Mouse (Mus musculus): Measurements from ENCODE around the gene Slc31a2.

Slc31a2 gene

DNA sequence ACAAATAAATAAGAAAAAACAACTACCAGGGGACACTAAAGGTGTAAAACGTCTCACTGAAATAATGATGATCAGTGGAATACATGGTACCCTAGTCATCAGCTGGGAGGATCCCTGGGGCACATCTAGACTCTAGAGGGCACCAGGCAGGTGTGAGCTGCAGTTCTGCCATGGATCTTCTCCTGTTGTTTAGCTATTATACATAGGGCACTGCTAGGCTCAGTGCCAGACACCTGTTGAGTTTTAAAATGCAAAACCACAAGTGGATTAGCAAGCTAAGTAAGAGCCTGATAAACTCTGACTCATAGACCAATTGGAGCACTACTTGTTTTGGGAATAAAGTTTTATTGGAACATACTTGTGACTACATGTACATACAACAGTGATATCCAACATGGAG, 55.9 kb downstream of the Slc31a2 start:
- DNase-seq (ENCODE audit: low spot score): no peak

- DNase-seq (ENCODE audit: low spot score): no peak
Measured at GRCm38 (mm10) chr4:62322684-62323083, 60.3 kb downstream of the Slc31a2 start.

DNA sequence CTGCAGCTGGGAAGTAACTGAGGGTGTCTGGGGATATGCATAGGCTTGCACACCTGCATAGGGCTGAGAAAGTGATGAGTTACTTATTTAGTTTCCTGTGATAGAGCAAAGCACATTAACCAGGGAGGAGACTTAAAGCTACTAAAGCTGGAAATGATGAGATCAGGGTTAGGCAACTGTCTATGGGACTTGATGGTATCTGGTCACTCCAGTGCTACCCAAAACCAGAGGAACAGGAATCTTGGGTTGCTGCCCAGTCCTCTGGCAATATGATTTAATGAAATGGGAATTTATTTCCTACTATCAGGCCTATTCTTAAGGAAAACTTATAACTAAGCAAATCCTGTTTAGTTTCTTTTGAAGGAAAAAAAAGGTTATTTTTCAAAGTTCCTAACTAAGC, 63.7 kb downstream of the Slc31a2 start:
- DNase-seq (ENCODE audit: low spot score): no peak

- no peak for DNase-seq (ENCODE audit: low spot score)
Measured at GRCm38 (mm10) chr4:62328941-62329660, 66.7 kb downstream of the Slc31a2 start.

DNA sequence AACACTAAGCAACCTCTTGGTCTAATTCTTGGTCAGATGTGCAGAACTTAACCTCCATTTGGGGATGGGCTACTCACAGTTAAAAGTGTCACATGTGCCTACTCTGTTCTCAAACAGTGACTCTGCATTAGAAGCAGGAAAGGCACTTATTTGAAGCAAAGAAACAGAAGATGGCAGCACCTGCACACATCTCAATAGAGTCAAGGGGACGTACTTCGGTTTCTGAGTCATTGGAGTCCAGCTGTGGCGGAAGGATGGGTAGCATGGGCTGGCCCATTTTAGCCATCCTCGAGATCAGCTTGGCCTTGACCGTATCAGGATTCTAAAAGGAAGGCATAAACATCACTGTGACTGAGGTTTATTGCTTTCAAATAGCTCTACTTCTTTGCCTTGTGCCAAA, 69.6 kb downstream of the Slc31a2 start:
- no peak for DNase-seq (ENCODE audit: low spot score)

DNA sequence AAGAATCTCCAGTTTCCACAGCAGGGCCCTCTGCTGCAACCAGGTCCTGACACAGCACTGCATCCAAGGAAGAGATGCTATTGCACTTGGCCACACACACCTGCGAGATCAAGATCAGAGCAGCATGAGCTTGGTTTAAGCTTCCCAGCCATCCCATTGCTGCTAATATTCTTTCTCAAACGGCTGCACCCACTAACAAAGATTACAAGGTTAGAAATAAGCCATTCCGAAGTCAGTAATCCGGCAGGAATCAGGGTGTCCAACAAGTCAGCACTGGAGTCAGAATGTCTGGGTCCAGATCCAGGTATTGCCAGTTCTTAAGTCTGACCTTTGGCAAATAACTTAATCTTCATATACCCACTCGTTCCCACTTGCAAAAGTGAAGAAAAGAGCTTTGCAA, 76.2 kb downstream of the Slc31a2 start:
- DNase-seq (ENCODE audit: low spot score): no peak

DNA sequence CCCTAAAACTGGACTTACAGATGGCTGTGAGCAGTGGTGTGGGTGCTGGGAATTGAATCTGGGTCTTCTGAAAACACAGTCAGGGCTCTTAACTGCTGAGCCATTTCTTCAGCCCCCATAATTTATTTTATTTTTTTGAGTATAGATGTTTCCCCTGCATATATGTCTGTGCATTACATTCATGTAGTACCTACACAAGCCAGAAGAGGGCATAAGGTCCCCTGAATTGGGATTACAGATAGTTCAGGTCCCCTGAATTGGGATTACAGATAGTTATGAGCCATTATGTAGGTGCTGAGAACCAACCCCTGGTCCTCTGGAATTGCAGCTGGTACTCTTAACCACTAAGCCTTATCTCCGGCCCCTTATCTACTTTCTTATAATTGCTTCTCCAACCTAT, 81.6 kb downstream of the Slc31a2 start:
- peak; percentile 36 for DNase-seq (ENCODE audit: low spot score)

GRCm38 (mm10) chr4:62345827-62346226, 83.5 kb downstream of the Slc31a2 start:
- DNase-seq (ENCODE audit: low spot score): no peak

GRCm38 (mm10) chr4:62347605-62348328, 85.4 kb downstream of the Slc31a2 start:
- no peak for DNase-seq (ENCODE audit: low spot score)
